Mouse (Mus musculus): ENCODE results near the gene Snrpd3. TPM values are rescaled to one million over a fixed set of nuclear protein-coding genes. Genes with fewer than 3 reads are reported as not detected.

The Snrpd3 gene
- polyA plus RNA-seq, 1 experiment, result 2.6 TPM

DNA sequence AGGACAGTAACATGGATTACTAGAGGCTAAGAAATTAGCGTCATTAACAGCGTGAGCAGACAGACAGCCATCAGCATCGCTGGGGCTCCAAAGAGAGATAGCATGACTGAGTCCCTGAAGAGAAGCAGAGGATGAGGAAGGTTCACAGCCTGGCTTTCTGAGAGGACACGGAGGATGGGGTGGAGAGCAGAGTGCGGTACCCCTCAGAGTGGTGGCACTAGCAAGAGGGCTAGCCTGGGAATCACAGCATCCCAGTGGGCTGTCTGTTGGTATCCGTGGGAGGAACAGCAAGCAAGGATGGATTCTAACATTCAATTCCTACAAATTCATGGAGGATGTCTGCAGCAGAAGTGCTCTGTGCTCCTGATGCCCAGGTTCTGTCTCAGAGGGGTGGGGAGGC lies 33.3 kb upstream of the Snrpd3 start:
- Histone ChIP-seq H3K36me3 (ENCODE audit: control insufficient read depth) (no peaks in the 10 kb centered on the region), H3K27me3 (ENCODE audit: control insufficient read depth) (no peaks in the 10 kb centered on the region), H3K4me1 (ENCODE audit: control insufficient read depth) (no peaks in the 10 kb centered on the region), H3K4me3 (replicated peaks) (no peak overlapping the region), H3K9me3 (ENCODE audit: control insufficient read depth, low read length) (no peaks in the 10 kb centered on the region)
- TF ChIP-seq GATA1 (IDR thresholded peaks at IDR 0.05; ENCODE audit: low read length) (no peak), TAL1 (IDR thresholded peaks at IDR 0.05; ENCODE audit: low read length) (no peak)

DNA sequence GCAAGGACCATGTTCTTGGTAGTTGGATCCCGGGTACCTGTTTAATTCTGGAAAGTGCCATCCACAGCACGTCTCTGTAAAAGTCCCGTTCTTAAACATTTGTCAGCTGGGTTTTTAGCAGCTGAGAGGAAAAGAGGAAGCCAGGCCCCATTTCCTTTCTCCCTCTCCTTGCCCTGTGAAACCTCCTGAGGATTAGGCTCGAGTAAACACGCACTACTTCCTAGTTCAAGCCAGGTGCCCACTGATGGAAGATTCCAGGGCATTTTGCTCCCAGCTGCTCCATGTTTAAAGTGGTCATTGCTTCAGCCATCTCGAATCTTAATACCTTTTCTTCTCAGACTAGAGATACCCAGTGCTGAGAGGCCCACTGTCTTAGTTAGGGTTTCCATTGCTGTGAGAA lies 32.6 kb upstream of the Snrpd3 start:
- Histone ChIP-seq H3K27me3 (ENCODE audit: control insufficient read depth) (no peaks in the 10 kb centered on the region), H3K4me3 (replicated peaks) (no peak overlapping the region), H3K36me3 (ENCODE audit: control insufficient read depth) (no peaks in the 10 kb centered on the region), H3K4me1 (ENCODE audit: control insufficient read depth) (no peaks in the 10 kb centered on the region), H3K9me3 (ENCODE audit: control insufficient read depth, low read length) (no peaks in the 10 kb centered on the region)
- TF ChIP-seq TAL1 (IDR thresholded peaks at IDR 0.05; ENCODE audit: low read length) (no peak), GATA1 (IDR thresholded peaks at IDR 0.05; ENCODE audit: low read length) (no peak)

DNA sequence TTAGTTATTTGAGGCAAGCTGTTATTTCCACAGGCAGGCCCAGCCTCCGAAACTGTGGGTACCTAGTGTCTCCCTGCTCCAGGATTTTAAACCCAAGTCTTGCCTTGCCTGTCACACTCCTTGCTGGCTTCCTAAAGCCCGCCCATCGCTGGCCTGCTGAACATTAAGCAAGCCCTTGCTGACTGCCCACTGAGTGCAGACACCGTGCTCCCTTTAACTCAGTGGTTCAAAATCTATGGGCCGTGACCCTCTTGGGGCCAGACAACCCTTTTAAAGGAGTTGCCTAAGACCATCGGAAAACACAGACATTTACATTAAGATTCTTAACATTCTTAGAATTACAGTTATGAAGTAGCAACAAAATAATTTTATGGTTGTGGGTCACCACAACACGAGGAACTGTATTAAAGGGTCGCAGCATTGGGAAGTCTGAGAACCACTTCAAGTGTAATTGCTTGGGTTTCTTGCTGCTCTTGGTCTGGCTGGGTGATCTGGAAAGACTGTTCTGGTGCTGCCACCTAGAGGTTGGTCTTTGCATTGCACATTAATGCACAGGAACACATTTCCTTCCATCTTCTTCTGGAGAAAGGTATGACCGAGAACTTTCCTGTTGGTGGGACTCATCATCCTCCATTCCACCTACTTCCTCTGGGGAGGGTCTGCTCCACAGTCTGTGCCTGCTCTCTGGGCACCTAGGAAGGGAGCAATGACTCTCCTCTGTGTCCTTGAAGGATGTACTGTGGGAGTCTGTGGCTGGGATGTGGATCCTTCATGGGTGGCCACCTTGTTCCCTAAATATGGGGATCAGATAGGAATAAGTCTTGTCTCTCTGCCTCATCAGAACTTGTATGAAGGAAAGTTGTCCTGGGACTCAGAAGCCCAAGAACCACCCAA lies 31.0 kb upstream of the Snrpd3 start:
- TF ChIP-seq GATA1 (IDR thresholded peaks at IDR 0.05; ENCODE audit: low read length) (no peak), TAL1 (IDR thresholded peaks at IDR 0.05; ENCODE audit: low read length) (no peak)
- no peaks in the 10 kb centered on the region for H3K4me1 ChIP-seq (ENCODE audit: control insufficient read depth)
- no peak overlapping the region for H3K4me3 ChIP-seq (replicated peaks)
- no peaks in the 10 kb centered on the region for H3K9me3 ChIP-seq (ENCODE audit: control insufficient read depth, low read length)
- H3K36me3 ChIP-seq (ENCODE audit: control insufficient read depth), result no peaks in the 10 kb centered on the region
- H3K27me3 ChIP-seq (ENCODE audit: control insufficient read depth), result no peaks in the 10 kb centered on the region

DNA sequence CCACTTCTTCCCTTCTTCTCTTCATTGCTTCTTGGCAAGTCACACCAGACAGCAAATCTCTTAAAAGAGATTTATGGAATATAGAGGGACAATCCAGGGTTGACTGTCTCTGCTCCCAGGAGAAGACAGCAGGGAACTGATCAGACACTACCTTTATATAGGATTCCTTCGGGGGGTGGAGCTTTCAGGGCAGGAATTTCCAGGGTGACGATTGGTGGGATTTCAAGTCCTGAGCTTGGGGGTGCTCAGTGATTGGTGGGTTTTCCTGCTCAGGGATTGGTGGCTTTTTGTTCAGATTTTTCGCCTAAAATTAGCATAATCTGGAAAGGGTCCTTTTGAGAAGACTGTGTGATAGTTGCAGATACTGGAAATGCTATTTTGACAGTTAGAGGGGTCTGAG lies 30.2 kb upstream of the Snrpd3 start:
- H3K9me3 ChIP-seq (ENCODE audit: control insufficient read depth, low read length), result no peaks in the 10 kb centered on the region
- no peak overlapping the region for H3K4me3 ChIP-seq (replicated peaks)
- TF ChIP-seq GATA1 (IDR thresholded peaks at IDR 0.05; ENCODE audit: low read length), result no peak
- H3K4me1 ChIP-seq (ENCODE audit: control insufficient read depth), result no peaks in the 10 kb centered on the region
- H3K27me3 ChIP-seq (ENCODE audit: control insufficient read depth), result no peaks in the 10 kb centered on the region
- H3K36me3 ChIP-seq (ENCODE audit: control insufficient read depth), result no peaks in the 10 kb centered on the region

DNA sequence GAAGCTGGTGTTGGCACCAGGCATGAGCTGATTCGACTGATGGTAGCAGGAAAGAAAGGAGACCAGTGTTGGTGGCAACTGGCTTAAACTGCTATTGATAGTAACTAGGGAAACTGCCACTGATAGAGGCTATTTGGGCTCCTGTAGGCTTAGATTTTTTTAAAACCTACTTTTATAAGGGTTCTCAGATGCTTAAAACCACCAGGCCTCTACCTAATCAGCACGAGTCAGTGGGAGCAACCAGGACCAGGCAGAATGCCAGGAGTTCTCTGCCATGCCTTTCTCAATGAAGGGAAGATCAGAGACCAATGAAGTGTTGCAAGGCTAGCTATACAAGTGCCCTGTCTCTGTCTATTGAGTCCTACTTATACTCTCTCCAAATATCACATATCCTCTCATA lies 27.8 kb upstream of the Snrpd3 start:
- H3K27me3 ChIP-seq (ENCODE audit: control insufficient read depth), result no peaks in the 10 kb centered on the region; the same call in 1 of the 2 replicates
- no peaks in the 10 kb centered on the region for H3K36me3 ChIP-seq (ENCODE audit: control insufficient read depth)
- H3K4me3 ChIP-seq (replicated peaks), result no peak overlapping the region
- no peaks in the 10 kb centered on the region for H3K9me3 ChIP-seq (ENCODE audit: control insufficient read depth, low read length)
- TF ChIP-seq TAL1 (IDR thresholded peaks at IDR 0.05; ENCODE audit: low read length), result no peak
- no peak for TF ChIP-seq GATA1 (IDR thresholded peaks at IDR 0.05; ENCODE audit: low read length)
- peaks cover 5% of the 10 kb centered on the region; the same call in 1 of the 2 replicates for H3K4me1 ChIP-seq (ENCODE audit: control insufficient read depth)

DNA sequence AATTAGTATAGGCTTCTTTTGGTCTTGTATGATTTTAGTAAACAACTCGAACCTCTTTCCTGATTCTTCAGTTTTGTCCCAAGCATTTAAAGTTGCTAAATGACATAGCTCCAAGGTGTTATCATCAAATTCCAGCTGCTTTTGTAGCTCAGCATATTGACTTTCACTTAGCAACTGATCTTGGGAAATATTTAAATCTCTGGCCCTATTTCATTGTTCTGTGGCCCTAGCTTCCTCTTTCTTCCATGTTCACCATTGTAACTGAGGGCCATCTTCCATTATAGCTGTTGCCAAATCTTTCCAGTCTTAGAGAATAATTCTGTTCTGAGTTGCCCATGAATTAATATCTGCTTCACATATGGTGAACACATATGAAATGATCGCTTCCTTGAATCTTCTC lies 26.6 kb upstream of the Snrpd3 start:
- Histone ChIP-seq H3K4me1 (ENCODE audit: control insufficient read depth) (peaks cover 5% of the 10 kb centered on the region; the same call in 1 of the 2 replicates), H3K9me3 (ENCODE audit: control insufficient read depth, low read length) (no peaks in the 10 kb centered on the region), H3K36me3 (ENCODE audit: control insufficient read depth) (no peaks in the 10 kb centered on the region), H3K4me3 (replicated peaks) (no peak overlapping the region), H3K27me3 (ENCODE audit: control insufficient read depth) (no peaks in the 10 kb centered on the region; the same call in 1 of the 2 replicates)
- TF ChIP-seq GATA1 (IDR thresholded peaks at IDR 0.05; ENCODE audit: low read length), result no peak
- no peak for TF ChIP-seq TAL1 (IDR thresholded peaks at IDR 0.05; ENCODE audit: low read length)

DNA sequence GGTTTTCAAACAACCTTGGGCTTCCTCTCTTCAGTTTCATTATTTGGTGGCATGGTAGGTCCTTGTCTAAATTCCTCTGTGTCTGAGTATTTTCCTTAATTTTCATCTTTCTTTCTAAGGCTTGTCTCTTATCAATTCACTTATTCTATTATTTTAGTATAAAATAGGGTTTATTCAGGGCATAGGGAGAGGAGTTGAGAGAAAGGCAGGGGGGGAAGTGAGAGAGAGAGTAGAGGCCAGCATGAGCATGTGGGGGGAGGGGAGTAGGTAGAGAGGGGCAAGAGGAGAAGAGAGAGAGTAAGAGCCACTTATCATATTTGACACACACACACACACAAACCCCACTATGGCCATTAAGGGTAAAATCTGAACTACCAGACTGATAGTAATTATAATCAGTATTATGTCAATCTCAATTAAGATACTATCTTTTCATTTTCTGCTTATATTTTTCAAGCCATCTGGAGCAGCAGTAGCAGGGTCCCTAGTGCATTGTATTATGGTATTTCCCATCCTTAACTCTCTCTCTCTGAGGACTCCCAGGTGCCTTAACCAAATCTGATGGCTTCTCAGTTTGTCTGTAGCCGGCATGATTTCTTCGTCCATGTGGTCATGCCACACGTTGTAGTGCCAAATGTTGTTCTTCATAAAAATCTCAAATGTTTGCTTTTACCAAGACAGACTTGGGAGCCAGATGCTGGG lies 26.0 kb upstream of the Snrpd3 start:
- no peak for TF ChIP-seq TAL1 (IDR thresholded peaks at IDR 0.05; ENCODE audit: low read length)
- TF ChIP-seq GATA1 (IDR thresholded peaks at IDR 0.05; ENCODE audit: low read length), result no peak
- Histone ChIP-seq H3K27me3 (ENCODE audit: control insufficient read depth) (no peaks in the 10 kb centered on the region; the same call in 1 of the 2 replicates), H3K4me1 (ENCODE audit: control insufficient read depth) (peaks cover 5% of the 10 kb centered on the region; the same call in 1 of the 2 replicates), H3K36me3 (ENCODE audit: control insufficient read depth) (no peaks in the 10 kb centered on the region), H3K4me3 (replicated peaks) (no peak overlapping the region), H3K9me3 (ENCODE audit: control insufficient read depth, low read length) (no peaks in the 10 kb centered on the region)

DNA sequence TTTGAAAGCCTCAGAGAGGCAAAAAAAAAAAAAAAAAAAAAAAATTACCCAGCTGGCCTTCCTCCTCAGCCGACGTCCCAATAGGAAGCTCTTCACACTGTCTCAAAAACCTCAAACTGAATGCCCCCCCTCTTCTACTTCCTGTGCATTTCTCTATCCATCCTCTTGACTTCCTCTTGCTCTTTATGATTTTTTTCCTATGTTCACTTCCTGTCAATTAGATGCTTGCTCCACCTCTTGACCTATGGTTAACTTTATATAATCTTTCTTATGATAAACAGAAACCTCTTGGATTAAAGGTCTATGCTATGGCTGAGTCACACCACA lies 25.5 kb upstream of the Snrpd3 start:
- no peaks in the 10 kb centered on the region; the same call in 1 of the 2 replicates for H3K27me3 ChIP-seq (ENCODE audit: control insufficient read depth)
- no peaks in the 10 kb centered on the region for H3K9me3 ChIP-seq (ENCODE audit: control insufficient read depth, low read length)
- peaks cover 5% of the 10 kb centered on the region; the same call in 1 of the 2 replicates for H3K4me1 ChIP-seq (ENCODE audit: control insufficient read depth)
- no peak overlapping the region for H3K4me3 ChIP-seq (replicated peaks)
- no peaks in the 10 kb centered on the region for H3K36me3 ChIP-seq (ENCODE audit: control insufficient read depth)
- TF ChIP-seq GATA1 (IDR thresholded peaks at IDR 0.05; ENCODE audit: low read length), result no peak
- no peak for TF ChIP-seq TAL1 (IDR thresholded peaks at IDR 0.05; ENCODE audit: low read length)

DNA sequence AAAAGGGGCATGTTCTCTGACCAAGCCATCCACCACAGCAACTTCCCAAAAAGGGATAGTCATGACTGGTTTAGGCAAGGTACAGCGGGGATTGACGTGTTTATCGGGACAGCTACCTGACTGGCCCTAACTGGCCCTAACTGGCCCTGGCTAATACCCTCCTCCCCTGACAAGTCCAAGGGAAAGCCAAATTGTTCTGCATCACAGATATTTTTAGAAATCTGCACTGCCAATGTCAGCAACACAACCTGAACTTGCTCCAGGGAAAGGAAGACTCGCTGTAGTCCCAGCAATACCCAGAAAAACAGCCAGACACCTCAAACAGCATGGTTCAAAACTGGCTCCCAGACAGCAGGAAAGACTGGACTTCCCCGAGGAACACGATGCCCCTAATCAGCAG lies 22.0 kb upstream of the Snrpd3 start:
- no peak for TF ChIP-seq GATA1 (IDR thresholded peaks at IDR 0.05; ENCODE audit: low read length)
- Histone ChIP-seq H3K27me3 (ENCODE audit: control insufficient read depth) (no peaks in the 10 kb centered on the region; the same call in 1 of the 2 replicates), H3K4me3 (replicated peaks) (no peak overlapping the region), H3K9me3 (ENCODE audit: control insufficient read depth, low read length) (no peaks in the 10 kb centered on the region), H3K36me3 (ENCODE audit: control insufficient read depth) (no peaks in the 10 kb centered on the region), H3K4me1 (ENCODE audit: control insufficient read depth) (peaks cover 11% of the 10 kb centered on the region)

All from erythroblast, embryonic 14.5 days (primary cell).